Comparison of ENCODE assay signal across 8 mouse cellular contexts in the genomic region with DNA sequence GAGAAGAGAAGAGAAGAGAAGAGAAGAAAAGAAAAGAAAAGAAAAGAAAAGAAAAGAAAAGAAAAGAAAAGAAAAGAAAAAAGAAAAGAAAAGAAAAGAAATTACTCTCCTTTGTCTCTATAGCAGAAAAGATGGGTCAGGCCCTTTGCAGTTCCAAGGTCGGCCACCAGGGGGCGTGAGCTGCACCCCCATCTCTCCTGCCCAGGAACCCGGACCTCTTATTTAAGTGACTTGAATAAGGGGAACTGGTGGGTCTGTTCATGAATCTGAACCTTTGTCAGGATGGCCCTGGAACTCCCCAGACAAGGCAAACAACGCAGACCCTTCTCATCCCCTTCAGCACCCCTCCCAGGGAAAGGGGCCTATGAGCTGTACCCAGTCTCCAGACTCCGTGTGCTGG. TPM values are rescaled to one million over a fixed set of nuclear protein-coding genes. Genes with fewer than 3 reads are reported as not detected.
A peak's percentile ranks its signal among the peaks of the same experiment; 100 is the strongest.
DNase-seq lines count a peak whose midpoint lies in the region; ATAC-seq and TF ChIP-seq lines count a peak whose summit lies in the region.
"Had no signal": no experiment of that assay in that cellular context is flagged by ENCODE, and none has a peak within 500 bp of the region (broad histone marks: within the 10 kb centered on the region; RNA-seq: fewer than 3 reads in every experiment).

No protein-coding gene starts in this region.

- TF ChIP-seq CTCF in layer of hippocampus, adult 2 months (conservative IDR thresholded peaks at IDR 0.05) = peak; percentile 78
- peak; percentile 92 for TF ChIP-seq CTCF in G1E (IDR thresholded peaks at IDR 0.05; ENCODE audit: low read depth, low read length)

- H3K9me3 ChIP-seq in G1E (replicated peaks) = peaks cover 3% of the 10 kb centered on the region; the same call in 1 of the 2 replicates

- no peaks in the 10 kb centered on the region for H3K36me3 ChIP-seq in G1E (replicated peaks)

- peaks cover 13% of the 10 kb centered on the region; the same call in 1 of the 2 replicates for H3K27me3 ChIP-seq in G1E (ENCODE audit: insufficient read depth, low read length)

- no peak overlapping the region for H3K27ac ChIP-seq in layer of hippocampus, adult 2 months

- ATAC-seq in G1E (ENCODE audit: extremely low read depth, insufficient number of reproducible peaks, low FRiP score, poor library complexity, severe bottlenecking) = no peak

- intact Hi-C loops in gastrocnemius, postnatal 14 days (cut with DNase I; ENCODE audit: low total_unique reads) = no loop called here

- DNase-seq in layer of hippocampus, adult 2 months (ENCODE audit: low spot score in 2 of 2) = peak in 1 of 2 experiments; percentile 49
- no peak for DNase-seq in layer of hippocampus, adult 8-10 months (ENCODE audit: low spot score in 2 of 2)
- DNase-seq in G1E (ENCODE audit: low spot score) = peak; percentile 62
- DNase-seq in c-Kit-positive CD71-positive TER-119-negative erythroid progenitor cells, embryonic 14.5 days (ENCODE audit: low read depth) = peak; percentile 23
- peak; percentile 33 to 61 for DNase-seq in spleen, postnatal 14 days (ENCODE audit: low spot score in 2 of 2)
- no peak for DNase-seq in embryo, embryonic 10.5 days (ENCODE audit: low spot score)
- no peak for DNase-seq in gastrocnemius, postnatal 14 days

- 0 out of 2 replicates have a peak, but pooled peaks cover 2% of the 10 kb centered on the region for H3K4me1 ChIP-seq in G1E (ENCODE audit: insufficient read depth, low read depth, low read length)

- no peak overlapping the region for H3K4me3 ChIP-seq in layer of hippocampus, adult 2 months
- H3K4me3 ChIP-seq in G1E (ENCODE audit: low read depth, low read length) = no peak overlapping the region

RNA-seq across cellular contexts. Expression of gene Sdsl, which starts 7.5 kb away (rescaled TPM):
- total RNA-seq in layer of hippocampus, adult 2 months (2021) = 1 to 10 TPM; 7.9 to 8.5 TPM
- 10 to 100 TPM in 3 of 4 experiments, 1 to 10 TPM in 1; 7.5 to 11.6 (median 10.6) TPM for total RNA-seq in layer of hippocampus, adult 8-10 months (2022)
- total RNA-seq in G1E (2014; fragmentation: Nextera tagmentation) (not detected in 2 replicates), G1E (2017) (0.70 and 1.6 TPM in 2 replicates)
- polyA plus RNA-seq in G1E (2012) = 0.98 and 1.1 TPM in 2 replicates
- under 1 TPM; 0.40 to 0.55 TPM for total RNA-seq in gastrocnemius, postnatal 14 days (2021)

RNA-seq across cellular contexts. Expression of gene Sds, which starts 11.3 kb away (rescaled TPM):
- total RNA-seq in layer of hippocampus, adult 2 months (2021) = under 1 TPM in 1 of 2 experiments, not detected in 1; 0.31 TPM
- under 1 TPM in 2 of 4 experiments, not detected in 2; 0.82 to 0.91 TPM for total RNA-seq in layer of hippocampus, adult 8-10 months (2022)
- total RNA-seq in G1E (2014; fragmentation: Nextera tagmentation) (not detected in 2 replicates), G1E (2017) (not detected in 2 replicates)
- polyA plus RNA-seq in G1E (2012) = not detected in 2 replicates
- total RNA-seq in gastrocnemius, postnatal 14 days (2021) = not detected
- polyA plus RNA-seq: stomach, embryonic 14.5 days had no signal

RNA-seq across cellular contexts. Expression of gene Lhx5, which starts 33.6 kb away (rescaled TPM):
- under 1 TPM in 1 of 2 experiments, not detected in 1; 0.36 TPM for total RNA-seq in layer of hippocampus, adult 2 months (2021)
- under 1 TPM in 2 of 4 experiments, not detected in 2; 0.10 to 0.11 TPM for total RNA-seq in layer of hippocampus, adult 8-10 months (2022)
- total RNA-seq in G1E (2014; fragmentation: Nextera tagmentation) (not detected in 2 replicates), G1E (2017) (0.05 and 0.06 TPM in 2 replicates)
- polyA plus RNA-seq in G1E (2012) = not detected in 2 replicates
- total RNA-seq in gastrocnemius, postnatal 14 days (2021) = not detected

RNA-seq across cellular contexts. Expression of gene Plbd2, which starts 38.4 kb away (rescaled TPM):
- total RNA-seq in layer of hippocampus, adult 2 months (2021) = 10 to 100 TPM; 62.6 to 66.0 TPM
- 10 to 100 TPM; 57.9 to 76.5 (median 66.5) TPM for total RNA-seq in layer of hippocampus, adult 8-10 months (2022)
- total RNA-seq in G1E (2014; fragmentation: Nextera tagmentation) (13.2 and 19.6 TPM in 2 replicates), G1E (2017) (8.4 and 8.7 TPM in 2 replicates)
- 20.6 and 26.1 TPM in 2 replicates for polyA plus RNA-seq in G1E (2012)
- 10 to 100 TPM; 31.7 to 34.3 TPM for total RNA-seq in gastrocnemius, postnatal 14 days (2021)

RNA-seq across cellular contexts. Expression of gene Slc8b1, which starts 45.9 kb away (rescaled TPM):
- 10 to 100 TPM in 1 of 2 experiments, 1 to 10 TPM in 1; 8.7 to 12.1 TPM for total RNA-seq in layer of hippocampus, adult 2 months (2021)
- total RNA-seq in layer of hippocampus, adult 8-10 months (2022) = 10 to 100 TPM in 1 of 4 experiments, 1 to 10 TPM in 3; 9.6 to 10.8 (median 9.8) TPM
- total RNA-seq in G1E (2014; fragmentation: Nextera tagmentation) (5.3 and 6.6 TPM in 2 replicates), G1E (2017) (3.7 and 6.2 TPM in 2 replicates)
- polyA plus RNA-seq in G1E (2012) = 3.4 and 3.6 TPM in 2 replicates
- total RNA-seq in gastrocnemius, postnatal 14 days (2021) = 10 to 100 TPM; 12.5 to 13.0 TPM

Comparison
In these comparisons a context has a peak if more than half of its experiments do, and no peak if none do; other contexts are left out.
1. DNase-seq: peak in G1E (single experiment), c-Kit-positive CD71-positive TER-119-negative erythroid progenitor cells, embryonic 14.5 days (single experiment) and spleen, postnatal 14 days (2 of 2); none in layer of hippocampus, adult 8-10 months (0 of 2), embryo, embryonic 10.5 days (single experiment) and gastrocnemius, postnatal 14 days (single experiment).